Mouse (Mus musculus) limb, embryonic 12.5 days (tissue): ENCODE measurements around the gene Gng4. TPM values are rescaled to one million over a fixed set of nuclear protein-coding genes. Genes with fewer than 3 reads are reported as not detected.

ENCODE experiments used
- ATAC-seq: fragments of 200-750 bp; cut with Nextera tagmentation; 2 replicates; pipeline ENCODE4 v1.8.0; 2017; ENCODE audit warnings: low read depth, moderate TSS enrichment; ENCODE audit not compliant: insufficient number of reproducible peaks, insufficient read depth, low FRiP score, low TSS enrichment
- H3K27ac ChIP-seq: fragments of 300-500 bp; sonication (generic); 2 replicates; pipeline ENCODE4 v1.5.1; 2016; ENCODE audit warnings: mild to moderate bottlenecking, moderate library complexity
- H3K27me3 ChIP-seq: fragments of 300-500 bp; sonication (generic); 2 replicates; pipeline ENCODE4 v1.6.1; 2016; ENCODE audit warnings: mild to moderate bottlenecking, moderate library complexity
- H3K36me3 ChIP-seq: fragments of 300-500 bp; sonication (generic); 2 replicates; pipeline ENCODE4 v1.6.1; 2016; ENCODE audit warnings: mild to moderate bottlenecking, moderate library complexity
- H3K4me1 ChIP-seq: fragments of 300-500 bp; sonication (generic); replicated peaks from 2 replicates; pipeline ENCODE4 v1.6.1; 2016
- H3K4me2 ChIP-seq: fragments of 300-500 bp; sonication (generic); 2 replicates; pipeline ENCODE4 v1.6.1; 2016; ENCODE audit warnings: mild to moderate bottlenecking, moderate library complexity
- H3K4me3 ChIP-seq: fragments of 300-500 bp; sonication (generic); replicated peaks from 2 replicates; pipeline ENCODE4 v1.5.1; 2016; ENCODE audit warnings: mild to moderate bottlenecking
- H3K9ac ChIP-seq: fragments of 300-500 bp; sonication (generic); replicated peaks from 2 replicates; pipeline ENCODE4 v1.6.1; 2016; ENCODE audit warnings: mild to moderate bottlenecking, moderate library complexity
- H3K9me3 ChIP-seq: fragments of 300-500 bp; sonication (generic); 2 replicates; pipeline ENCODE4 v1.6.1; 2016; ENCODE audit warnings: mild to moderate bottlenecking, moderate library complexity
- WGBS: fragments of 180-500 bp; shearing (Covaris S2); methylation state at CpG from one replicate; pipeline ENCODE4 v1.1.7; 2016; 5-methylcytosine and 5-hydroxymethylcytosine counted together
- polyA plus RNA-seq: library from polyadenylated mRNA; unstranded; fragments of >200 nt; fragmentation: Nextera tagmentation; extraction: Ambion mirVana; gene quantifications from 2 replicates; pipeline ENCODE4 v1.2.1, GENCODE M21; 2016

The Gng4 gene
- polyA plus RNA-seq, 1 experiment from 2014 or later: 2.1 TPM

GRCm38 (mm10) chr13:13820234-13821123 is 36.6 kb downstream of the Gng4 start:
- no peaks in the 10 kb centered on the region for H3K27me3 ChIP-seq
- H3K4me1 ChIP-seq: no peaks in the 10 kb centered on the region
- H3K9me3 ChIP-seq: no peaks in the 10 kb centered on the region
- H3K36me3 ChIP-seq: no peaks in the 10 kb centered on the region
- ATAC-seq: no peak
- no peak overlapping the region for H3K4me3 ChIP-seq
- WGBS: 69% methylated on average over 7 of the region's 7 CpGs
- no peak overlapping the region for H3K9ac ChIP-seq
- H3K27ac ChIP-seq: no peak overlapping the region
- H3K4me2 ChIP-seq: no peak overlapping the region

- Histone ChIP-seq H3K27ac (no peak overlapping the region), H3K4me2 (no peak overlapping the region), H3K4me3 (no peak overlapping the region), H3K9me3 (no peaks in the 10 kb centered on the region), H3K27me3 (no peaks in the 10 kb centered on the region), H3K9ac (no peak overlapping the region), H3K36me3 (no peaks in the 10 kb centered on the region), H3K4me1 (no peaks in the 10 kb centered on the region)
- 94% methylated on average over 7 of the region's 7 CpGs for WGBS
- no peak for ATAC-seq
These were observed 41.1 kb downstream of the Gng4 start for GRCm38 (mm10) chr13:13824946-13825345.

GRCm38 (mm10) chr13:13826533-13826932 is 42.7 kb downstream of the Gng4 start:
- 80% methylated on average over 6 of the region's 6 CpGs for WGBS
- no peaks in the 10 kb centered on the region for H3K9me3 ChIP-seq
- ATAC-seq: no peak
- H3K9ac ChIP-seq: no peak overlapping the region
- H3K36me3 ChIP-seq: no peaks in the 10 kb centered on the region
- H3K27me3 ChIP-seq: no peaks in the 10 kb centered on the region
- no peaks in the 10 kb centered on the region; the same call in 1 of the 2 replicates for H3K4me1 ChIP-seq
- no peak overlapping the region for H3K4me2 ChIP-seq
- H3K4me3 ChIP-seq: no peak overlapping the region
- H3K27ac ChIP-seq: no peak overlapping the region

GRCm38 (mm10) chr13:13828125-13828524 is 44.3 kb downstream of the Gng4 start:
- no peak for ATAC-seq
- 19% methylated on average over 1 of the region's 1 CpGs for WGBS
- H3K27me3 ChIP-seq: no peaks in the 10 kb centered on the region
- H3K9me3 ChIP-seq: no peaks in the 10 kb centered on the region
- H3K4me3 ChIP-seq: no peak overlapping the region
- H3K9ac ChIP-seq: no peak overlapping the region
- H3K27ac ChIP-seq: no peak overlapping the region
- H3K4me1 ChIP-seq: no peaks in the 10 kb centered on the region; the same call in 1 of the 2 replicates
- H3K36me3 ChIP-seq: no peaks in the 10 kb centered on the region
- H3K4me2 ChIP-seq: no peak overlapping the region

GRCm38 (mm10) chr13:13830469-13831074 is 46.7 kb downstream of the Gng4 start:
- no peaks in the 10 kb centered on the region for H3K36me3 ChIP-seq
- H3K27me3 ChIP-seq: no peaks in the 10 kb centered on the region
- no peak overlapping the region for H3K27ac ChIP-seq
- H3K9me3 ChIP-seq: no peaks in the 10 kb centered on the region
- 17% methylated on average over 4 of the region's 4 CpGs for WGBS
- H3K9ac ChIP-seq: no peak overlapping the region
- H3K4me1 ChIP-seq: no peaks in the 10 kb centered on the region; the same call in 1 of the 2 replicates
- no peak overlapping the region for H3K4me3 ChIP-seq
- peak; percentile 34; the same call in 1 of the 2 replicates for ATAC-seq
- H3K4me2 ChIP-seq: no peak overlapping the region

- no peak overlapping the region for H3K27ac ChIP-seq
- 69% methylated on average over 2 of the region's 2 CpGs for WGBS
- no peak overlapping the region for H3K4me3 ChIP-seq
- no peaks in the 10 kb centered on the region; the same call in 1 of the 2 replicates for H3K4me1 ChIP-seq
- no peak for ATAC-seq
- H3K9me3 ChIP-seq: peaks cover 17% of the 10 kb centered on the region
- no peaks in the 10 kb centered on the region for H3K27me3 ChIP-seq
- H3K36me3 ChIP-seq: no peaks in the 10 kb centered on the region
- H3K9ac ChIP-seq: no peak overlapping the region
- H3K4me2 ChIP-seq: no peak overlapping the region
These were observed 51.3 kb downstream of the Gng4 start for GRCm38 (mm10) chr13:13835180-13835579.

GRCm38 (mm10) chr13:13845021-13845420 is 61.2 kb downstream of the Gng4 start:
- 43% methylated on average over 4 of the region's 4 CpGs for WGBS
- Histone ChIP-seq H3K4me3 (no peak overlapping the region), H3K36me3 (no peaks in the 10 kb centered on the region), H3K9ac (no peak overlapping the region), H3K4me1 (no peaks in the 10 kb centered on the region), H3K27ac (no peak overlapping the region), H3K27me3 (no peaks in the 10 kb centered on the region), H3K9me3 (no peaks in the 10 kb centered on the region), H3K4me2 (no peak overlapping the region)
- no peak for ATAC-seq

- no peaks in the 10 kb centered on the region for H3K27me3 ChIP-seq
- H3K4me3 ChIP-seq: no peak overlapping the region
- H3K9ac ChIP-seq: no peak overlapping the region
- no peak for ATAC-seq
- H3K36me3 ChIP-seq: no peaks in the 10 kb centered on the region
- 80% methylated on average over 3 of the region's 3 CpGs for WGBS
- no peaks in the 10 kb centered on the region for H3K4me1 ChIP-seq
- no peaks in the 10 kb centered on the region for H3K9me3 ChIP-seq
- H3K27ac ChIP-seq: no peak overlapping the region
- no peak overlapping the region for H3K4me2 ChIP-seq
These were observed 63.3 kb downstream of the Gng4 start for GRCm38 (mm10) chr13:13847075-13847599.

- no peaks in the 10 kb centered on the region for H3K36me3 ChIP-seq
- H3K9ac ChIP-seq: no peak overlapping the region
- no peaks in the 10 kb centered on the region for H3K4me1 ChIP-seq
- WGBS: 14% methylated on average over 4 of the region's 4 CpGs
- H3K27me3 ChIP-seq: no peaks in the 10 kb centered on the region
- H3K4me2 ChIP-seq: no peak overlapping the region
- H3K9me3 ChIP-seq: peaks cover 4% of the 10 kb centered on the region; the same call in 1 of the 2 replicates
- ATAC-seq: no peak
- no peak overlapping the region for H3K4me3 ChIP-seq
- H3K27ac ChIP-seq: no peak overlapping the region
These were observed 73.3 kb downstream of the Gng4 start for GRCm38 (mm10) chr13:13857190-13857589.

- no peak overlapping the region for H3K4me2 ChIP-seq
- 72% methylated on average over 11 of the region's 11 CpGs for WGBS
- no peak overlapping the region for H3K9ac ChIP-seq
- no peak for ATAC-seq
- no peaks in the 10 kb centered on the region for H3K4me1 ChIP-seq
- peaks cover 4% of the 10 kb centered on the region; the same call in 1 of the 2 replicates for H3K9me3 ChIP-seq
- H3K27ac ChIP-seq: no peak overlapping the region
- H3K4me3 ChIP-seq: no peak overlapping the region
- H3K27me3 ChIP-seq: no peaks in the 10 kb centered on the region
- H3K36me3 ChIP-seq: no peaks in the 10 kb centered on the region
These were observed 78.5 kb downstream of the Gng4 start for GRCm38 (mm10) chr13:13862346-13862745.

GRCm38 (mm10) chr13:13862941-13863340 is 79.1 kb downstream of the Gng4 start:
- no peak; the same call in 1 of the 2 replicates for ATAC-seq
- Histone ChIP-seq H3K4me3 (no peak overlapping the region), H3K4me2 (no peak overlapping the region), H3K9ac (no peak overlapping the region), H3K27ac (no peak overlapping the region), H3K9me3 (peaks cover 4% of the 10 kb centered on the region; the same call in 1 of the 2 replicates), H3K36me3 (no peaks in the 10 kb centered on the region), H3K27me3 (no peaks in the 10 kb centered on the region), H3K4me1 (no peaks in the 10 kb centered on the region)
- WGBS: 48% methylated on average over 6 of the region's 6 CpGs
